ENCODE assay signal across 28 mouse cellular contexts in the genomic region with DNA sequence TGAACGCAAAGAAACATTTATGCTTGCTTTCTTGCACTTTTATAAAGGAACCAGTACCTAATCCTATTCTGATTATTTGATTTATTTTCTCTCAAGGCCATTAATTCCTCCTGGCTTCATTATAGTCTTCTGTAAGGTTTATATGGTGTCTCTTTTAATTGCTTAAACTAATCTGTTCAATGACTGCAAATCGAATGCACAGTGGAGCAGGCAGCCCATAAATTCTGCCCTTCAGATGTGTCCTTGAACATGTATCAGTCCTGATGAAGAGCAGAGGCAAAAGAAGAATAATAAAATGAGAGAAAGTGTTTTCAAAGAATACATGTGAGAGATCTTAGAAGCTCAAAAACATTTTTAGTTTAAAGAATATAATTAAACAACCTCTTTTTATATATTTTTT.
"Had no signal": no experiment of that assay in that cellular context is flagged by ENCODE, and none has a peak within 500 bp of the region (broad histone marks: within the 10 kb centered on the region; RNA-seq: fewer than 3 reads in every experiment).

No protein-coding gene starts in this region.

- H3K4me1 ChIP-seq: embryonic facial prominence, embryonic 10.5 days; embryonic facial prominence, embryonic 12.5 days; embryonic facial prominence, embryonic 13.5 days; embryonic facial prominence, embryonic 15.5 days; forebrain, embryonic 10.5 days; forebrain, embryonic 12.5 days; forebrain, embryonic 13.5 days; forebrain, embryonic 15.5 days had no signal

- H3K36me3 ChIP-seq: embryonic facial prominence, embryonic 10.5 days; embryonic facial prominence, embryonic 12.5 days; embryonic facial prominence, embryonic 13.5 days; embryonic facial prominence, embryonic 15.5 days; forebrain, embryonic 10.5 days; forebrain, embryonic 12.5 days; forebrain, embryonic 15.5 days had no signal

- DNase-seq: cerebellum, adult 2 months; cerebellum, adult 8-10 months; cerebellum, adult 9-10 months; cerebellum, adult 9-11 months; cerebellum, postnatal 10 days; cerebellum, postnatal 14 days; cerebellum, postnatal 25 days; cerebellum, postnatal 36 days; embryo, embryonic 11 days; forebrain, postnatal 0 days; gastrocnemius, adult 2 months; gastrocnemius, postnatal 10 days; gastrocnemius, postnatal 14 days; gastrocnemius, postnatal 25 days; gastrocnemius, postnatal 36 days; heart, adult 11 months; heart, adult 2 months had no signal

- H3K9me3 ChIP-seq: embryonic facial prominence, embryonic 10.5 days; embryonic facial prominence, embryonic 12.5 days; embryonic facial prominence, embryonic 13.5 days; embryonic facial prominence, embryonic 15.5 days; forebrain, embryonic 10.5 days; forebrain, embryonic 12.5 days; forebrain, embryonic 13.5 days; forebrain, embryonic 15.5 days had no signal

- ATAC-seq: forebrain, embryonic 14.5 days; forebrain, embryonic 15.5 days; forebrain, embryonic 16.5 days; forebrain, postnatal 0 days had no signal

- H3K4me3 ChIP-seq: embryonic facial prominence, embryonic 10.5 days; embryonic facial prominence, embryonic 12.5 days; embryonic facial prominence, embryonic 13.5 days; embryonic facial prominence, embryonic 15.5 days; erythroblast, embryonic 14.5 days; forebrain, embryonic 10.5 days; forebrain, embryonic 12.5 days; forebrain, embryonic 13.5 days; forebrain, embryonic 15.5 days; gastrocnemius, adult 2 months; heart, adult 2 months had no signal

- H3K27me3 ChIP-seq: embryonic facial prominence, embryonic 12.5 days; embryonic facial prominence, embryonic 13.5 days; embryonic facial prominence, embryonic 15.5 days; forebrain, embryonic 12.5 days; forebrain, embryonic 13.5 days; forebrain, embryonic 15.5 days had no signal

- H3K27ac ChIP-seq: embryonic facial prominence, embryonic 10.5 days; embryonic facial prominence, embryonic 12.5 days; embryonic facial prominence, embryonic 13.5 days; embryonic facial prominence, embryonic 15.5 days; forebrain, embryonic 10.5 days; forebrain, embryonic 12.5 days; forebrain, embryonic 13.5 days; forebrain, embryonic 15.5 days; gastrocnemius, adult 2 months; heart, adult 2 months had no signal

- H3K4me2 ChIP-seq: embryonic facial prominence, embryonic 12.5 days; embryonic facial prominence, embryonic 13.5 days; embryonic facial prominence, embryonic 15.5 days; forebrain, embryonic 12.5 days; forebrain, embryonic 13.5 days; forebrain, embryonic 15.5 days had no signal

- H3K9ac ChIP-seq: embryonic facial prominence, embryonic 12.5 days; embryonic facial prominence, embryonic 13.5 days; embryonic facial prominence, embryonic 15.5 days; forebrain, embryonic 12.5 days; forebrain, embryonic 13.5 days; forebrain, embryonic 15.5 days; forebrain, postnatal 0 days had no signal
